Mouse (Mus musculus): ENCODE measurements around the gene Timp2.
"Not testable (repeated sequence)": the region's sequence is repeated elsewhere in the genome, so short reads cannot be mapped to it uniquely, and the experiment has no call there.

The Timp2 gene

DNA sequence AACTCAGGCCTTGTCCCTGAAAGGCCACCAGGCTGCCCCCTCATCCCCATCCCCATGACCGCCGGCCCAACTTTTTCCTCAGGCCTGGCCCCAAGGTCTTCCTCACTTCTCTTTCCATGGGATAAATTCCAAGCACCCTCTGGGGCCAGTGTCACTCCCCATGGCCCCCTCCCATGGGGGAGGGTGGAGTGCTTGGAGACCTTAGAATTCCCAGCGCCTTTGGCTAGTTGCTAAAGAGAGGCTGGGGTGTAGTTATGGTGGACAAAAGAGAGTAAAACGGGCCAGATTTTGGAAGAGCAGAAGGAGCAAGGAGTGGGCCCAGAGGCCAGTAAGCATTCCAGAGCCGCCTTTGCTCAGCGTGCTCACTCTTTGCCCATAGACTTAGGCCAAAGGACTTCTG lies at the start of gene Timp2:
Timp2 (minus strand) TSS at position 101 of the 400 bp plus-strand sequence.
- DNase-seq = no peak

DNA sequence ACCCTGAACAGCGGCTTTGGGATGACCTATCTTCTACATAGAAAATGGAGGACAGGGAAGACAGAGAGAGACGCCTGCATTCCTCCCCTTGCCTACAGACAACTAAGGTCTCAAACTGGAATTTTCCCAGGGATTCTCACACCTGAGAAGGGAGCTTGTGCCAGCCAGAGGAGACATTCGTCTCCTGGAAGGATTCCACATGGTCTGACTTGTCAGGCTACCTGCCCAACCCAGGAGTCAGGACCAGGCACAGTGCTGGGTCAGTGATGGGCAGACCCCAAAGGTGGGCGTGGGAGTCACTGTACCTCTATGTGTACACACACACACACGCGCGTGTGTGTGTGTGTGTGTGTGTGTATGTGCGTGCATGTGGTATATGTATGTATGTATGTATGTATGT lies 49.8 kb upstream of the Timp2 start:
- peak; percentile 9 for DNase-seq

DNA sequence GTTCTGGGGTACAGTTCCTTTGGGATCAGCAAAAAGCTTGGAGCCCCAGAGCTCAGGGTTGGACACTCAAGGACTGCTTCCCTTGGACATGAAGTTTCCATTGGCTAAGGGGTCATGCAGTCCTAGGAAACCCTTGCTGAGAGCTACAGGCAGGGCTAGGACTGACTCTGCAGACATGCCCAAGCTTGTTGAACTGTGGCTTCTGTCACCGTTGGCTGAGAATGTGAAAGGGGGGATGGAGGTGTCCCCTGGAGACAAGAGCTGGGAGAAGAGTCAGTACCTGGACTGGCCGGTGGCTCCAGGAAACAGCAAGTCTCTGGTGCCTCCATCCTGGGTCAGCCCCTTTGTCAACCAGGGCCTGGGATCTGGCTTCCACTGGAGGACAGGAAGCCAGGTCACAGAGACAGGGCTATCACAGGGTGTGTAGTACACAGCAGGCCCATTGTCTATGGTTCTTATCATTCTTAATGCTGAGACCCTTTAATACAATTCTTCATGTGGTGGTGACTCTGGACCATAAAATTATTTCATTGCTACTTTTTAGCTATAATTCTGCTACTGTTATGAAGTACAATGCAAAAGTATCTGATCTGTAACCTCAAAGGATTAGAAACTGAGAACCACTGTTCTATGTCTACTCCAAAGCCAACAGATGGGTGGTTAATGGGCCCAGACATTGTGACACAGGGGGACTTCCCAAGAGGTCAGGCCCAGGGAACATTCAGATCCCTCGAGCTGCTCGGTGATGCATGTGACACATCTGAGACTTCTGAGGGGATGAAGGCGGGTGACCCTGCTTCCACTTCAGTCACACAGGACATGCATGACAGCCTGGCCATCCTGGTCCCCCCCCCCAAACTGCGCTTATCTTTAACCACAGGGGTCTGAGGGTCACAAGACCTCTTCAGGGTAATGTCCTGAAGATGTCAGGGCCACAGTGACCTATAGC lies 48.7 kb upstream of the Timp2 start:
- peak; percentile 9 for DNase-seq

GRCm38 (mm10) chr11:118403183-118403582 lies 47.6 kb upstream of the Timp2 start:
- peak; percentile 7 for DNase-seq

GRCm38 (mm10) chr11:118401760-118402280 lies 46.3 kb upstream of the Timp2 start, which contains the start of gene Lgals3bp:
Gene Lgals3bp (minus strand): TSS chr11:118402092.
- peak; percentile 59 for DNase-seq

DNA sequence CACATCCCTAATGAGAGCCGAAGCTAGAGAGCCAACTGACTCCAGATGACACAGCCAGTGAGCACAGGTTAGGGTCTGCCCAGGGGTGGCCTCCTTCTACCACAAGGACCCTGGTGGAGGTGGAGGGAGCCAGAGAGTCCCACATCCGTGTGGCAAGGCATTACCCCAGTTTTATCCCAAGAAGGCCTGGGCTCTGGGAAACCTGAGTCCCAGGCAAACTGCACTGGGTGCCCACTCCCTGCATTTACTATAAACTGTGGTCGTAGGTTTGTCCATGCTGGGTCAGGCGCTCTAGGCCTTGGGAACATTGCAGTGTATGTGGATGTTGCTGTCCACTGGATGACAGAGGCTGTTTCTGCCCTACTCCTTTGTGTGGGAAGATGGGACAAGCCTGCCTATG lies 45.7 kb upstream of the Timp2 start:
- DNase-seq = peak; percentile 8

- peak; percentile 15 for DNase-seq
Observed at GRCm38 (mm10) chr11:118400566-118400936, 45.0 kb upstream of the Timp2 start.

DNA sequence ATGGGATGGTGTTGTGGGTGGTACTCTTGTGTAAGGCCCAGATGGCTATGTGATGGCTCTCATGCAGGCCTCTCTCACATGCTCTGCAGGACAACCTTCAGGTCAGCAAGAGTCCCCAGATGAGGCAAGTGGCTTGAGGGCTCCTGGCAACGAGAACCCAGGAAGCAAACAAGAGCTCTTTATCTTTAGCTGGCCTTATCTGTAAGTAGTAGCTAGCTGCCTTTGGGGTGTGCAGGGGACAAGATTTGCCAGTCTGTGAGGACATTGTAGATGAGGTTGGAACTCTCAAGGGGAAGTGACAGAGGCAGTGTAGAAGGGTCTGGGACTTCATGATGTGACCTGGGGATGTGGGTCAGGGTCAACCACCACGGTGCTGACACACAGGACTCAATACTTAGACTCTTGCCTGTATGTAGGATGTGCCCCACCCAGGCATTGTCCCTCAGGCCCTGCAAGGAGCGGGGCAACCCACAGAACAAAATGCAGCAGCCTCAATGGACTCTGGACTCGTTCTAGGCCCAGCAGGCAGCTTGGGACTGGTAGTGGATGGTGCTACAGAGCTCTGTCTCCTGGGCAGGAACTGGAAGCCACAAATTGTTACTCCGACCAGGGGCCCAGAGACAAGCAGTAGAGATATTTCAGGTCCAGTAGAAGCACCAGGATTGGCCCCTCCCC lies 44.5 kb upstream of the Timp2 start:
- peak; percentile 12 for DNase-seq

GRCm38 (mm10) chr11:118397806-118398530 lies 42.4 kb upstream of the Timp2 start:
- peak; percentile 3 for DNase-seq

DNA sequence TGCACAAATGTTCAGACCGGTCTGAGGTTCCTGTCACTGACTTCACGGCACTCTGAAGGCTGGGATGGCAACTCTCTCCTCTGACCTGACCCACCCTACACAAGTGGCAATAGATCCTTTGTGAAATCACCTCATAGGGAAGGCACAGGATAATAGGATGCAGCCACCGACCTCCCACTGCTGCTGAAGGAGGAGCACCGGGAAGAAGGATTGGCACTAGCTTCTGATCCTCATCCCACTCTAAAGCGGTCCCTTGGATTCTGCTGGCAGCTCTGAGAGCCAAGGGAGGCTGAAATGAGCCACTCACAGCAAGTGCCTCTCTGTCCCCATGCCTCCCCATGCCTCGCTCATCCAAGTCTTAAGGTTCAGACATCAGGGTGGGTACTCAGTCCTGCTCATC lies 39.0 kb upstream of the Timp2 start:
- no peak for DNase-seq

DNA sequence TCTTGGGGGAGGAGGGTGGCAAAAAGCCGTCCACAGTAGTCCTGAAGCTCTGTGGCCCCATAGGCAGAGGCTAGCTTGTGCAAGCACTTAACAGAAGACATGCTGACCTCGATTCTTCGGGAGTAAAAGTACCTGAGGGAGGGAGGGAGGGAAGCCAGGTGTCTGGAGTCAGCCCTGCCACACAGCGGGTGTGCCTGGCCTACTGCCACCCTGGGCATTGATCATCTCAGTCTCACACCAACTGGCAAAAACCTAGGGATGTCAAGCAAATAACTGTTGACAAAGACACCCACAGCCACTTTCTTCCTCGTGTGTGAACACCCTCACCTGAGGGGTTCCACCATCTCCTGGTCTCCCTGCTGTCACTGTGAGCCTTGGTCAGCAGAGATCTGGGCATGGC lies 38.5 kb upstream of the Timp2 start:
- DNase-seq = no peak

- not testable (repeated sequence) for DNase-seq
Observed at GRCm38 (mm10) chr11:118387816-118388215, 32.3 kb upstream of the Timp2 start.

GRCm38 (mm10) chr11:118379251-118380009 lies 23.9 kb upstream of the Timp2 start:
- peak; percentile 77 for DNase-seq

GRCm38 (mm10) chr11:118378656-118379055 lies 23.1 kb upstream of the Timp2 start:
- no peak for DNase-seq

GRCm38 (mm10) chr11:118376323-118376722 lies 20.8 kb upstream of the Timp2 start:
- not testable (repeated sequence) for DNase-seq

DNA sequence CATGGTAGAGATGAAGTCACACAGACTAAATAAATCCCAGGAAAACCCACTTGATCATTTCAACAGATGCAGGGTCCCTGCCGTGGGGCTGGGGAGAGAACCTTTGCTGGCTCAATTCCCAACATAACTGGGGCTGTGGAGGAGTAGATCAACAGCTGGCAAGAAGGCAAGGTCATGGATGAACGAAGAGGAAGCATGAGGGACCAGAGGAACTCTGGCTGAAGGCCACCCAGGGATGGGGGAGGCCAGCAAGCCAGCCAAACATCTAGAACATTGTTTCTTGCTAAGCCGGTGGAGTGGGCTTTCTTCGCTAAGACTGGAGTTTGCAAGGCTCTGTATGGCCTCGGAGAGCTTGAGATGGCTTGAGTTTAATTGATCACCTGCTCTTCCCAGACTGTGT lies 20.3 kb upstream of the Timp2 start:
- no peak for DNase-seq

DNA sequence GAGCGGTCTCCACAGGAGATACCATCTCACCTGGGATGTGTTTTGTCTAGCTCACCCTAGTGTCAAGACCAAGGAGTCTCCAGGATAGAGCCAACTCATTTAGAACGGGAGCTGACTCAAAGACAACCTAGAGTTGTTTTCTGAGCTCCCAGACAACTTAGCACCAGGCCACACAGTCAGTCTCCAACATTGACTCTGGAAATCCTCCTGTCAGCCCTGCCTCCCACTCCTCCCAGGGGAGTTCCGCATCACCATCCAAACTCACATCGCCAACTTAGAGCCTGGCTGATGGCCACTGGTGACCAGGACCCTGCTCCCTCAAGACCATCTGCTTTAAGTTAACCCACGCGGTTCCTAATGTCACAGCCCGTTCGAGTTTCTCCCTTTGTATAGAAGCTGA lies 19.9 kb upstream of the Timp2 start:
- DNase-seq = no peak

GRCm38 (mm10) chr11:118375006-118375405 lies 19.5 kb upstream of the Timp2 start:
- DNase-seq = no peak

GRCm38 (mm10) chr11:118374506-118374905 lies 19.0 kb upstream of the Timp2 start:
- no peak for DNase-seq

DNA sequence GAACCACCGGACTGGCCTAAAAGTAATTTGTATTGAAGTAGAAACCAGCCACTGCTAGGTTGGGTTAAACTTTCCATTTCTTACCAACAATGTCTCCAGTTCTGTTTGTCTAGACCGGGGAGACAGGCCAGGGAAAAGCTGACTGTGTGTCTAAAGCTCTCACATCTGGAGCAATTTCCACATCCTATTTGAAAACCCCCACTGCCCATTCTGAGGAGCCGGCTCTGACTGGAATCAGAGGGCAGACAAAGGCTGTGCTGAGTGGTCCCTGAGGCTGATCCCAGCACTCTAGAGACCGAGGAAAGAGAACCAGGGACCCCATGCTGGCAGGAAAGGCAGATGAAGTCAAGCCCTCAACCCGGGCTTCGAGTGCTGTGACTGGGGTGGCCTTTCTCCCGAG lies 17.1 kb upstream of the Timp2 start:
- no peak for DNase-seq

DNA sequence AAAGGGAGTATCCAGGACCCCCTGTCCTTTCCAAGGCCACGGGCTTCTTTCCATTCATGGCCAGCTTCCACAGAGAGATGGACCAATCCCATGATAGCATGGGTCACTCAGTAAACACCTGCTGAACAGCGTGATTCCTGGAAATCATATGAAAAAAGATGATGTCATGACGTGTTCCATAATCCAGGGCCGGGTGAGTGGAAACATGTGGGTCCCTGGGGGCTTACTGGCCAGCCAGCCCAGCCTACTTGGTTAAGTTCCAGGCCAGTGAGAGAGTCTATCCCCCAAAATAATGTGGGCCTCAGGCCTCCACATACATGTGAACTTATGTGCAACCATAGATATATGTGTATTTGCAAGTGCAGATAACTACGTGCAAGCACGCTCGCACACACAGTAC lies 16.3 kb upstream of the Timp2 start:
- no peak for DNase-seq

GRCm38 (mm10) chr11:118369657-118370056 lies 14.1 kb upstream of the Timp2 start:
- DNase-seq = no peak
